ENCODE assay signal across 23 mouse cellular contexts in the genomic region with DNA sequence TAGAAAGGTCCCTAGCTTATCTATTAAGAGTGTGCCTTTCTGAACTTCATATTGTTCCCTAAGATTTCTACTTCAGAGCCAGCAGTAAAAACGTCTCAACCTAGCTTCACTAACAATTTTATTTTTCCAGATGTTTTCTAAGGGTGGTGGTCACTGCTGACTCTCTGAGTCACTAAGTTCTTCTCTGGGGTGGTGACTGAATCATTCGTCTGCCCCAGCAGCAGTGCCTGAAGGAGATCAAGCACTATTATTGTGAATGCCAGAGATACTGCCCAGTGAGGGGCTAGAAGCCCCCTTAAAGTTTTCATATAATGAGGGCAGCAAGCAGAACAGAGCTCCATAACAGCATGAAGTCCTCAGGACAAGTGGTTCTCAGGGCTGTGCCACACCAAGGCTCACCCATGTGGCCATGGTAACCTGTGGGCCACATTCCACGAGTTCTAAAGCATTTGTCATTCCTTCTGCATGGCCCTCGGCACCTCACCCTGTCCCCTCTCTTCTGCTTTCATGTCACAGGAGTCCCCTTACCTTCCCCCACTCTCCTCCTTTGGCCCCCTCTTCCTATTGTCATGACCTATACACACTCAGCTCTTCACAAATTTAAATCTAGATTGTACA.
"Had no signal": no experiment of that assay in that cellular context is flagged by ENCODE, and none has a peak within 500 bp of the region (broad histone marks: within the 10 kb centered on the region; RNA-seq: fewer than 3 reads in every experiment).

No protein-coding gene starts in this region.

- H3K27me3 ChIP-seq: limb, embryonic 12.5 days; limb, embryonic 15.5 days; liver, embryonic 12.5 days; liver, embryonic 15.5 days; neural tube, embryonic 12.5 days; neural tube, embryonic 15.5 days had no signal

- H3K9me3 ChIP-seq: limb, embryonic 12.5 days; limb, embryonic 15.5 days; liver, embryonic 12.5 days; liver, embryonic 15.5 days; neural tube, embryonic 12.5 days; neural tube, embryonic 15.5 days had no signal

- H3K4me1 ChIP-seq: limb, embryonic 12.5 days; limb, embryonic 15.5 days; liver, embryonic 12.5 days; liver, embryonic 15.5 days had no signal

- ATAC-seq: inflammation-experienced regulatory T-cells, adult 6 months; intestine, embryonic 16.5 days; liver, embryonic 12.5 days had no signal

- H3K9ac ChIP-seq: limb, embryonic 12.5 days; limb, embryonic 15.5 days; liver, embryonic 12.5 days; liver, embryonic 15.5 days; neural tube, embryonic 12.5 days; neural tube, embryonic 15.5 days had no signal

- H3K27ac ChIP-seq: limb, embryonic 12.5 days; limb, embryonic 15.5 days; liver, embryonic 12.5 days; liver, embryonic 15.5 days; neural tube, embryonic 12.5 days; neural tube, embryonic 15.5 days; stomach, postnatal 0 days had no signal

- H3K4me2 ChIP-seq: limb, embryonic 12.5 days; limb, embryonic 15.5 days; liver, embryonic 12.5 days; liver, embryonic 15.5 days; midbrain, embryonic 11.5 days; neural tube, embryonic 12.5 days; neural tube, embryonic 15.5 days had no signal

- H3K4me3 ChIP-seq: limb, embryonic 12.5 days; limb, embryonic 15.5 days; liver, embryonic 12.5 days; liver, embryonic 15.5 days; neural tube, embryonic 12.5 days; neural tube, embryonic 15.5 days had no signal

- DNase-seq: kidney, adult 18-20 months; kidney, adult 9 months; kidney, postnatal 10 days; kidney, postnatal 36 days; left cerebral cortex, postnatal 4 days; lung, adult 18-20 months; midbrain, embryonic 14.5 days; right cerebral cortex, adult 18-20 months; right cerebral cortex, postnatal 14 days; right cerebral cortex, postnatal 4 days; thymus, adult 2 months; thymus, postnatal 14 days; thymus, postnatal 4 days had no signal

- H3K36me3 ChIP-seq: limb, embryonic 12.5 days; limb, embryonic 15.5 days; liver, embryonic 12.5 days; liver, embryonic 15.5 days; neural tube, embryonic 12.5 days; neural tube, embryonic 15.5 days had no signal
